Mouse (Mus musculus) erythroblast, embryonic 14.5 days (primary cell): ENCODE results near the gene Dpp3.
"Not testable (repeated sequence)": the region's sequence is repeated elsewhere in the genome, so short reads cannot be mapped to it uniquely, and the experiment has no call there.

Experiments
- GATA1 ChIP-seq: IDR thresholded peaks from 2 replicates; pipeline ENCODE4 v1.6.1; 2012; ENCODE audit warnings: low read length, inconsistent platforms, mixed read lengths
- TAL1 ChIP-seq: IDR thresholded peaks from 3 replicates; pipeline ENCODE4 v1.6.1; 2012; ENCODE audit warnings: low read length, inconsistent platforms, mixed read lengths

DNA sequence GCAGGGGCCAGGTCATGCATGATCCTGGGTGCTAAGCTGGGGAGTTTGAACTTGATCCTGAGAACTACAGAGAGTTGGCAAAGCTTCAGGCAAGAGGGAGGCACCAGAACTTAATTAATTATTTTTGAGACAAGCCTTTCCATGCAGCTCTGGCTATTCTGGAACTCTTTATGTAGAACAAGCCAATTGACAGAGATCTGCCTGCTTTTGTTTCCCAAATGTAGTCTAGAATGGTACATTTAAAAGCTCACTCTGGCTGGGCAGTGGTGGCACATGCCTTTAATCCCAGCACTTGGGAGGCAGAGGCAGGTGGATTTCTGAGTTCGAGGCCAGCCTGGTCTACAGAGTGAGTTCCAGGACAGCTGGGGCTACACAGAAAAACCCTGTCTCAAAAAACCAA is 53.5 kb downstream of the Dpp3 start:
- TF ChIP-seq TAL1, GATA1: not testable (repeated sequence)
